Mouse (Mus musculus) kidney, embryonic 14.5 days (tissue): ENCODE results near the gene Hjurp. TPM values are rescaled to one million over a fixed set of nuclear protein-coding genes. Genes with fewer than 3 reads are reported as not detected.

Experiments
- ATAC-seq: fragments of 200-750 bp; cut with Nextera tagmentation; 2 replicates; pipeline ENCODE4 v1.8.0; 2017; ENCODE audit warnings: moderate number of reproducible peaks, mild to moderate bottlenecking, moderate TSS enrichment, moderate library complexity; ENCODE audit not compliant: low FRiP score, low TSS enrichment
- H3K27ac ChIP-seq: fragments of 300-500 bp; sonication (generic); 2 replicates; pipeline ENCODE4 v1.5.1; 2014; ENCODE audit warnings: low read depth, mild to moderate bottlenecking, low read length, moderate library complexity, mixed read lengths
- H3K27me3 ChIP-seq: fragments of 300-500 bp; sonication (generic); 2 replicates; pipeline ENCODE4 v1.6.1; 2014; ENCODE audit warnings: mild to moderate bottlenecking, low read length; ENCODE audit not compliant: control insufficient read depth, insufficient read depth
- H3K36me3 ChIP-seq: fragments of 300-500 bp; sonication (generic); 2 replicates; pipeline ENCODE4 v1.6.1; 2014; ENCODE audit warnings: low read length, mixed read lengths; ENCODE audit not compliant: control insufficient read depth, insufficient read depth
- H3K4me1 ChIP-seq: fragments of 300-500 bp; sonication (generic); 2 replicates; pipeline ENCODE4 v1.6.1; 2014; ENCODE audit warnings: low read length, mixed read lengths; ENCODE audit not compliant: control insufficient read depth, insufficient read depth
- H3K4me2 ChIP-seq: fragments of 300-500 bp; sonication (generic); replicated peaks from 2 replicates; pipeline ENCODE4 v1.6.1; 2014; ENCODE audit warnings: low read depth, mild to moderate bottlenecking, low read length
- H3K4me3 ChIP-seq: fragments of 300-500 bp; sonication (generic); 2 replicates; pipeline ENCODE4 v1.5.1; 2014; ENCODE audit warnings: mild to moderate bottlenecking, low read length
- H3K9ac ChIP-seq: fragments of 300-500 bp; sonication (generic); 2 replicates; pipeline ENCODE4 v1.6.1; 2014; ENCODE audit warnings: low read depth, mild to moderate bottlenecking, low read length, moderate library complexity
- H3K9me3 ChIP-seq: fragments of 300-500 bp; sonication (generic); 2 replicates; pipeline ENCODE4 v1.6.1; 2016; ENCODE audit warnings: low read length; ENCODE audit not compliant: control insufficient read depth
- WGBS: fragments of 180-500 bp; shearing (Covaris S2); extraction: QIAGEN DNeasy Blood & Tissue Kit; methylation state at CpG from one replicate; pipeline ENCODE4 v1.1.7; 2014; 5-methylcytosine and 5-hydroxymethylcytosine counted together
- polyA plus RNA-seq: library from polyadenylated mRNA; unstranded; fragments of >200 nt; fragmentation: Nextera tagmentation; extraction: Ambion mirVana; gene quantifications from 2 replicates; pipeline ENCODE4 v1.2.1, GENCODE M21; 2014

The Hjurp gene
- polyA plus RNA-seq, 1 experiment from 2014 or later, result 175 TPM

DNA sequence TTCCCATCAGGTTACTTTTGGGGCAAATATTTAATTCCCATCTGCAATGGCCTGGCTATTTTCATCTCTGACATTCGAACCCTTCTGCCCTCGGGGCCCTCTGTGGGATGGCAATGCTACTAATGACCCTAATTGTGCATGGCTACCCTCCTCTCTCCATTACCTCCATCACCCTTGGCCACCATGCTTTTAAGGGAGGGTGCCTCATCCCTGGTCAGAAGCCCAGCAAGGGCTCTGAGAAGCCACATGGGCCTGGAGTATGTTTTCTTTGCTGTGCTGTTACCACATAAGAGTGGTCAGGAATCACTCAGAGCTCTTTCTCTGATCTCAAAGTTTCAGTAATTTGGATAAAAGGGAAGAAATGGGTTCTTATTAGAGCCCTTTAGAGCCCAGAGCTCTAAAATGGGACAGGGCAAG is 22.1 kb upstream of the Hjurp start:
- 82% methylated on average over 2 of the region's 2 CpGs for WGBS
- peaks cover 72% of the 10 kb centered on the region for H3K9me3 ChIP-seq

DNA sequence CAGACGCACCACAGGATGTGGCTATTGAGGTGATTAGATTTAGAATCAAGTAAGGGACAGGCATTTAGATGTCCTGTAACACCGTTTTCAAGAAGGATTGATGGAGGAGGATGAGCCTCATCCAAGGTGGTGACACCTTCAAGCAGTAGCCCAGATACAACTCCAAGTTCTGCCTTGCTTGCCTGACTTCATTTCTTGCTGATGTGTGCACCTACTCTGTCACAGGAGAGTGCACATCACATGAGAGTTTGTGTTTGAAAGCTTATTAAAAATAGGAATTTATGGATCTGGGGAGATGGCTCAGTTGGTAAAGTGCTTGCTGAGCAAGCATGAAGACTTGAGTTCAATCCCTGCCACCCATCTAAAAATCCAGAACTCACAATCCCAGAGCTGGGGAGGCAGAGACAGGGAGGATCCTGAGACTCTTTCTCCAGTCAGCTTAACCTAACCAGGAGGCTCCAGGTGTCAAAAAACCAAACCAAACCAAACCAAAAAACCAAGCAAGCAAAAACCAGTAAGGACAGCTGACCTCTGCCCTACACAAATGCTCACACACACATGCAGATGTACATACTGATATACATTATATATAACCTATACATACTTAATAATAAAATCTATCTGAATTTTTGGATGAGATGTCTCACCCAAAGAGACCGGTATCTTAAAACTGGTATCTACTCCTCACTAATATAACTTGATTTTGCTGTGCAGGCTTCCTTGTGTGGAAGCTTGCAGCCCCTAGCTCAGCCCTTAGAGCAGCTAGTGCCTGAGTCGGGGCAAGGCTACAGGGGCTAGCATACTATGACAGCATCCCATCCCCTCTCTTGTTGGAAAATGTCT is 21.5 kb upstream of the Hjurp start:
- Histone ChIP-seq H3K9ac (no peak overlapping the region), H3K4me3 (no peak overlapping the region), H3K36me3 (no peaks in the 10 kb centered on the region), H3K9me3 (peaks cover 66% of the 10 kb centered on the region), H3K27ac (no peak overlapping the region), H3K4me1 (no peaks in the 10 kb centered on the region), H3K4me2 (no peak overlapping the region), H3K27me3 (no peaks in the 10 kb centered on the region)
- no peak for ATAC-seq
- 64% methylated on average over 4 of the region's 4 CpGs for WGBS

More for the DNA sequence above, 22.1 kb upstream of the Hjurp start:
- H3K4me3 ChIP-seq, result no peak overlapping the region
- no peak overlapping the region for H3K27ac ChIP-seq
- no peaks in the 10 kb centered on the region for H3K36me3 ChIP-seq
- ATAC-seq, result no peak
- no peak overlapping the region for H3K9ac ChIP-seq
- H3K4me2 ChIP-seq, result no peak overlapping the region
- no peaks in the 10 kb centered on the region for H3K27me3 ChIP-seq
- H3K4me1 ChIP-seq, result no peaks in the 10 kb centered on the region

DNA sequence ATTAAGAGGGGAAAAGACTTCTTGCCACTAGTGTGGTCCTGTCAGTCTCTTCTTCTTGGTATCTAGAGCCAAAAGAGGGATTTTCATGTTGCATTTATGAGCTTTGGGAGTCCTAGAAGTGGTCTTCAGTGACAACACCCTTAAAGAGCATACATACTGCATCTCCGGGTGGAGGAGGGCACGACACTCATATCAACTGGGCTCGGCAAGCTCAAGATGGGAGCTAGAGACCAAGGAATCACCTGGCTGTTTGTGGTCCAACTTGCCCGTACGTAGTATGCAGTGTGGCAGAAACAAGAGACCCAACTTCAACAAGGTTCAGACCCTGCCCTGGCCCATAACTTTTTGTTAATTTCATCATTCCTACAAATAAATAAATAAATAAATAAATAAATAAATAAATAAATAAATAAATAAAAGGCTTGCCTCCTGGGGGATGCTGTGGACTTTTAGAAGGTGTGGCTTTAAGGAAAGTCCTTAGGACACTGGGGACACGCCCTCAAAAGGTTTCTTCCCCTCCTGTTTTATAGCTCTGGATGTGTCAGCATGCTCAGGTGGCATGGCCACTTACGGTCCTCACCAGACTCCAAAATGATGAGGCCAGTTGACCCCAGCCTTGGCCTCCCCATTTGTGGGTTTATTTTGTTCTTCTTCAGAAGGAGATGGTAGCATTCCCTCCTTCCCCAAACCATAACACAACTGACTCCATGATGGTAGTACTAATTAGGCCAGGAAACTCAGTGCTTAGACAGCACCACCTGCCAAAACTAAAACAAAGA is 20.2 kb upstream of the Hjurp start:
- Histone ChIP-seq H3K4me3 (no peak overlapping the region), H3K4me1 (no peaks in the 10 kb centered on the region), H3K9me3 (peaks cover 56% of the 10 kb centered on the region), H3K27ac (no peak overlapping the region), H3K36me3 (no peaks in the 10 kb centered on the region), H3K27me3 (no peaks in the 10 kb centered on the region), H3K4me2 (no peak overlapping the region), H3K9ac (no peak overlapping the region)
- 68% methylated on average over 7 of the region's 7 CpGs for WGBS
- no peak for ATAC-seq

DNA sequence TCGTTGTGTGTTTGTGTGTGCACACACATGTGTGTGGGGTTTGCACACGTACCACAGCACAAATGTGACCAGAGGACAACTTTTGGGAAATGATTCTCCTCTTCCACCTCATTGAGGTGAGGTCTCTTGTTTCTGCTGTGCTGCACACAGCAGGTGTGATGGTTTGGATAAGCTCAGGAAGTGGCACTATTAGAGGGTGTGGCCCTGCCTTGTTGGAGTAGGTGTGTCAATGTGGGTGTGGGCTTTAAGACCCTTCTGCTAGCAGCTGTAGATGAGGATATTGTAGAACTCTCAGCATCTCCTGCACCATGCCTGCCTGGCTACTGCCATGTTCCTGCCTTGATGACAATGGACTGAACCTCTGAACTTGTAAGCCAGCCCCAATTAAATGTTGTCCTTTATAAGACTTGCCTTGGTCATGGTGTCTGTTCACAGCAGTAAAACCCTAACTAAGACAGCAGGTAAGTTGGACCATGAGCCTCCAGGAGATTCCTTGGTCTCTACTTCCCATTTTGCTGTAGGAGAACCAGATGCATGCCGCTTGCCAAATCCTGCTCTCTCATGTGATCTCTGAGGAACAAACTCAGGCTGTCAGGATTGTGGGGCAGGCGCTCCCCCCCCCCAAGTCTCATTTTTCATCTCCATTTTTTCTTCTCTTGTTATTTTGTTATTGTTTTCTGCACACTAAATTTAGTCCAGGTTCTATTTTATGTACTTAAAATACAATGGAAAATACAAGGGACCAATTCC is 18.9 kb upstream of the Hjurp start:
- Histone ChIP-seq H3K27ac (no peak overlapping the region), H3K9ac (no peak overlapping the region), H3K4me2 (no peak overlapping the region), H3K27me3 (no peaks in the 10 kb centered on the region), H3K36me3 (no peaks in the 10 kb centered on the region), H3K4me3 (no peak overlapping the region), H3K4me1 (no peaks in the 10 kb centered on the region), H3K9me3 (peaks cover 51% of the 10 kb centered on the region)
- ATAC-seq, result peak; percentile 20; the same call in 1 of the 2 replicates
- 72% methylated on average over 4 of the region's 4 CpGs for WGBS

DNA sequence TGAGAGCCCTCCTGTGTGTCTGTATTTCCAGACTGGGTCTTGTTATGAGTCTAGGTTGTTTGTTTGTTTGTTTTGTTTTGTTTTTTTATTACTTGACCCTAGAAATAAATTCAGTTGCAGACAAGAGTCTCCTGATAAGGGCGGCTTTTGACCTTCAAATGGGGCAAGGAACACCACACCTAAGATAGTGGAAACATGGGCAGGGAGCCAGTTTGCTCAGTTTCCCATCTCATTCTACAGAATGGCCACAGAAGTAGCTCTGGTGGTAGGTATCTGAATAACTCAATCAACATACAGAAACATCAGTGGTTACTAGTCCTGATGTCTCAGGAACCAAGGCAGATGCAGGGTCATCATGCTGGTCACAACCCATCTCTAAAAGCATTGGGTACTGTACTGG is 17.2 kb upstream of the Hjurp start:
- no peak overlapping the region for H3K27ac ChIP-seq
- H3K36me3 ChIP-seq, result no peaks in the 10 kb centered on the region
- no peak overlapping the region for H3K4me2 ChIP-seq
- 15% methylated on average over 1 of the region's 1 CpGs for WGBS
- H3K4me1 ChIP-seq, result no peaks in the 10 kb centered on the region
- H3K27me3 ChIP-seq, result no peaks in the 10 kb centered on the region
- H3K4me3 ChIP-seq, result no peak overlapping the region
- no peak overlapping the region for H3K9ac ChIP-seq
- H3K9me3 ChIP-seq, result peaks cover 48% of the 10 kb centered on the region
- no peak for ATAC-seq

DNA sequence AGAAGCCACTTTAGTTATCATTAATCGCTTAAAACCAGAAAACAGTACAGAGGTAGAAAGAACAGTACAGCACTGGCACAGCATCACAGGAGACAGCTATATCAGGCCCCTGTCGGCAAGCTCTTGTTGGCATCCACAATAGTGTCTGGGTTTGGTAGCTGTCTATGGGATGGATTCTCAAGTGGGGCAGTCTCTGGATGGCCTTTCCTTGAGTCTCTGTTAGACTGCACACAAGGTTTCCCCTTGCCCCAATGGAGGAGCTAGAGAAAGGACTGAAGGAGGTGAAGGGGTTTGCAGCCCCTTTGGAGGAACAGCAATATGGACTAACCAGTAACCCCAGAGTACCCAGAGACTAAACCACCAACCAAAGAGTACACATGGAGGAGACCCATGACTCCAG is 14.6 kb upstream of the Hjurp start:
- Histone ChIP-seq H3K4me1 (no peaks in the 10 kb centered on the region), H3K27me3 (no peaks in the 10 kb centered on the region), H3K9me3 (peaks cover 43% of the 10 kb centered on the region), H3K4me2 (no peak overlapping the region), H3K36me3 (no peaks in the 10 kb centered on the region), H3K9ac (no peak overlapping the region), H3K4me3 (no peak overlapping the region), H3K27ac (no peak overlapping the region)
- ATAC-seq, result no peak
- 57% methylated on average over 2 of the region's 2 CpGs for WGBS

DNA sequence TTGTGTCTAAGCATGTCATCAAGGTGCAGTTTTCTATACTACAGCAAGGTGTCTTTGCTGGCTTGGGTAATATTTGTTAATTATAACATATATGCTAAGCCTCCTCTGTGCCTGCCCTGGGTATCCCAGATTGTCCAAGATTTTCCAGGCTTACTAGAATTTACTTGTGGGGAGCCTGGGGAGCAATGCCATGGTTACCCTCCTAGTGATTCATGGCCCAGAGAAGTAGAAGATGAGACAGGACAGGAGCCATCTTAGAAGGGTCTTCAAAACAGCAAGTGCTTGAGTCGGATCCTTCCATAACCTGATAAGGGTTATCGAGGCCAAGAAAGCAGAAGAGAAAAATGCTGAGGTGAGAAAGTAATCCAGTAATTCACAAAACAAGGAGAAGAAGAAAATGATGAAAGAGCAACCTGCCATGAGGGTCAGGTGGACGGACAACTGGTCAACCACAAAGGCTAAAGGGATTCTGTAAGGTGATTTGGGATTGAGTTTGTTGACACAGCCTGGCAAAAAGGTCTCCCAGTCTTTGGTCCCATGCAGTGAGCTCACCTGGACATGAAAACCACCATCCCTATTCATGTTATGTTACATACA is 14.1 kb upstream of the Hjurp start:
- ATAC-seq, result no peak
- no peak overlapping the region for H3K4me3 ChIP-seq
- 64% methylated on average over 3 of the region's 3 CpGs for WGBS
- no peaks in the 10 kb centered on the region for H3K4me1 ChIP-seq
- H3K27me3 ChIP-seq, result no peaks in the 10 kb centered on the region
- peaks cover 47% of the 10 kb centered on the region for H3K9me3 ChIP-seq
- no peak overlapping the region for H3K4me2 ChIP-seq
- H3K27ac ChIP-seq, result no peak overlapping the region
- H3K36me3 ChIP-seq, result no peaks in the 10 kb centered on the region
- no peak overlapping the region for H3K9ac ChIP-seq

DNA sequence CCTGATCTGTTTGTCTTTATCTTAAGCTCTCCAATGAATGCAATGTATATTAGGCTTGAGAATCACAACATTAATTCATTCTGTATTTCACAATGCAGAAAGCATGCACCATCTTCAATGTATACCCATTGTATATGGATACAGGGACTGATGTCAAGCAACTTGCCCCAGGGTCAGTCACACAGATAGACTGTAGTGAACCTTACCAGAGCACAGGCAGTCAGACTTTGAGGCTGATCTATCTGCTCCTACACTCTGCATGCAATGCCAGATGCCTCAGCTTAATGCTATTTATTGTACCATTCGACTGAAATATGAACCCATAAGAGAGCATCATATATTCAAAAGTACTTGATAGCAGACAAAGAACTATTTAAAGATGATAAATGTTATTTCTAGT is 13.1 kb upstream of the Hjurp start:
- H3K27me3 ChIP-seq, result no peaks in the 10 kb centered on the region
- H3K4me2 ChIP-seq, result no peak overlapping the region
- WGBS, result 66% methylated on average over 1 of the region's 1 CpGs
- ATAC-seq, result no peak
- no peaks in the 10 kb centered on the region for H3K4me1 ChIP-seq
- H3K9ac ChIP-seq, result no peak overlapping the region
- H3K4me3 ChIP-seq, result no peak overlapping the region
- no peak overlapping the region for H3K27ac ChIP-seq
- H3K36me3 ChIP-seq, result no peaks in the 10 kb centered on the region
- H3K9me3 ChIP-seq, result peaks cover 47% of the 10 kb centered on the region
